Mouse (Mus musculus) ES-Bruce4 (cell line): ENCODE measurements at regions not wholly inside any gene's neighbourhood (a gene's known extent, or its start where the extent isn't known, plus 50 kb on each side); places are given as distances from the start of the nearest gene placed in this dataset.

Source experiments
- CTCF ChIP-seq: IDR thresholded peaks from one replicate; pipeline ENCODE4 v1.8.1; 2011; ENCODE audit warnings: low read depth, low read length
- POLR2A ChIP-seq: IDR thresholded peaks from one replicate; pipeline ENCODE4 v1.8.1; 2011; ENCODE audit warnings: low read length; ENCODE audit not compliant: insufficient read depth

GRCm38 (mm10) chr15:86587209-86587608, 372.9 kb downstream of the Tbc1d22a start:
- no peak for TF ChIP-seq CTCF
- no peak for TF ChIP-seq POLR2A
